Mouse (Mus musculus): ENCODE results near the gene Coa4. TPM values are rescaled to one million over a fixed set of nuclear protein-coding genes. Genes with fewer than 3 reads are reported as not detected.
"Not testable (repeated sequence)": the region's sequence is repeated elsewhere in the genome, so short reads cannot be mapped to it uniquely, and the experiment has no call there.

Coa4 gene
- polyA plus RNA-seq, 1 experiment from 2014 or later, result 15.5 TPM

DNA sequence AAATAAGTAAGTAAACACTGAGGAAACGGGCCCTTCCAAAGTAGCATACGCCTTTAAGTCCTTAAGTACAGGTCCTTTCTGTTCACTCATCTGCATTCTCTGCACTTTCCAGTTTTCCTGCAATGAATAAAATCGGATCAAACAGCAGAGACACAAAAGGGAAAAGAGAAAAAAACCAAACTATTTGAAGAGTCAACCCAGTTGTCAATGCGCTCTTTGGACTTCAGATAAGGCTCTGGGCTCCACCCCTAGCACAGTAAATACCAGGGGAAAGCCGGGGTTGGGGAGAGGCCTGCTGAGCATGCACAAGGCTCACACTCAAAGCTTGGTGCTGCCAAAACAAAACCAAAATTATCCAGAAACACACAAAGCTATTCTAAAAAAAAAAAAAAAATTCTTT lies 18.1 kb downstream of the Coa4 start:
- Histone ChIP-seq H3K4me1 (ENCODE audit: control insufficient read depth, insufficient read depth, low read length) (no peaks in the 10 kb centered on the region), H3K36me3 (replicated peaks; ENCODE audit: control insufficient read depth, insufficient read depth, low read depth, low read length) (no peaks in the 10 kb centered on the region), H3K27ac (replicated peaks; ENCODE audit: low read depth, low read length) (no peak overlapping the region), H3K4me3 (ENCODE audit: low read depth, low read length) (no peak overlapping the region), H3K4me2 (ENCODE audit: low read depth, low read length) (no peak overlapping the region), H3K9me3 (replicated peaks; ENCODE audit: control insufficient read depth, low read length) (no peaks in the 10 kb centered on the region), H3K27me3 (ENCODE audit: control insufficient read depth, insufficient read depth, low read length) (no peaks in the 10 kb centered on the region), H3K9ac (replicated peaks; ENCODE audit: low read length) (no peak overlapping the region)
- ATAC-seq (replicated peaks; ENCODE audit: insufficient number of reproducible peaks, low FRiP score, low TSS enrichment, low read depth) (no peak), DNase-seq (ENCODE audit: low spot score) (no peak)
- 67% methylated on average over 5 of the region's 5 CpGs for WGBS

DNA sequence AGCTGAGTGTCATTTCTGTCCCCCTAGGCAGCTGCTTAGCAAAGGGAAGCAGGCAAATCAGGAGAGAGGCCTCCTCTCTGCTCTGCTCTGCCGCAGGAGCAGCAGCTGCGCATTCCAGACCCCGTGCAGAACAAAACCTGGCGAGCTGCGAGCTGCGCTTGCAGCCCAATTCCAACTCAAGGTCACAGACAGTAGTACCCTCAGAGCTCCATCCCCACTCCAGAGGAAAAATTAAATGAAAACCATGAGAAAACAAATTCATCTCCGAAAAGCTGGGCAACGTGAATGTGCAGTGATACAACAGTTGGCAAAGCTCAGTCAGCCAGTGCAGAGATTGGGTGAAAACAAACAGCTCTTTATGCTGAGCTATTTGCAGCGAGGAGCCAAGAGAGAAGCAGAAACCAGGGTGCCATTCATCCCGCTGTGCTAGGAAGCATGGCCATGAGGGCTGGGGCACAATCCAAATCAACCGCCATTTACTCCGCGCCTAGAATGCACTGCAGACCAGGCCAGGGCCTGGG lies 18.6 kb downstream of the Coa4 start:
- no peaks in the 10 kb centered on the region for H3K27me3 ChIP-seq (ENCODE audit: control insufficient read depth, insufficient read depth, low read length)
- DNase-seq (ENCODE audit: low spot score) (peak; percentile 48), ATAC-seq (replicated peaks; ENCODE audit: insufficient number of reproducible peaks, low FRiP score, low TSS enrichment, low read depth) (peak; percentile 67; the same call in 1 of the 2 replicates)
- peak overlapping the region; percentile 43; the same call in 1 of the 2 replicates for H3K27ac ChIP-seq (replicated peaks; ENCODE audit: low read depth, low read length)
- peak overlapping the region; percentile 23; the same call in 1 of the 2 replicates for H3K9ac ChIP-seq (replicated peaks; ENCODE audit: low read length)
- no peaks in the 10 kb centered on the region for H3K9me3 ChIP-seq (replicated peaks; ENCODE audit: control insufficient read depth, low read length)
- H3K4me3 ChIP-seq (ENCODE audit: low read depth, low read length), result no peak overlapping the region
- H3K4me1 ChIP-seq (ENCODE audit: control insufficient read depth, insufficient read depth, low read length), result no peaks in the 10 kb centered on the region
- H3K4me2 ChIP-seq (ENCODE audit: low read depth, low read length), result no peak overlapping the region
- H3K36me3 ChIP-seq (replicated peaks; ENCODE audit: control insufficient read depth, insufficient read depth, low read depth, low read length), result no peaks in the 10 kb centered on the region
- 23% methylated on average over 13 of the region's 13 CpGs for WGBS

DNA sequence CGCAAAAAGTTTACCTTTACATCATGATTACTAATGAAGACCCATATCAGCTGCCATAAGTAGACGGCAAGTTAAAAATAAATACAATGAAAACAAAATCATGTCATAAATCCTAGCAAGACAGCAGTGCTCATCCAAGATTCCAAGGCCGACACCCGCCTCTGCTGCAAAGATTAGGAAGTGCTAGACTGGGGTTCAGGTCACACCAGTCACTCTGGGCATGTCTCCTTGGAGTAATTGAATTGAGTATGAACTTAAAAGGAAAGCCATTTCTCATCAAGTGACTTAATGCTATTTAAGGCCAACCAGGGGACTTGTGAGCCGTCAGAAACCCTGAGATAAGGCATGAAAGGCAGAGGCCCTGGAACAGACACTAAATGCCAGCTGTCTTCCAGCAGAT lies 20.4 kb downstream of the Coa4 start:
- ATAC-seq (replicated peaks; ENCODE audit: insufficient number of reproducible peaks, low FRiP score, low TSS enrichment, low read depth), result no peak
- WGBS, result 88% methylated on average over 5 of the region's 5 CpGs
- Histone ChIP-seq H3K4me1 (ENCODE audit: control insufficient read depth, insufficient read depth, low read length) (no peaks in the 10 kb centered on the region), H3K4me3 (ENCODE audit: low read depth, low read length) (no peak overlapping the region), H3K9ac (replicated peaks; ENCODE audit: low read length) (no peak overlapping the region), H3K36me3 (replicated peaks; ENCODE audit: control insufficient read depth, insufficient read depth, low read depth, low read length) (no peaks in the 10 kb centered on the region), H3K4me2 (ENCODE audit: low read depth, low read length) (no peak overlapping the region), H3K27ac (replicated peaks; ENCODE audit: low read depth, low read length) (no peak overlapping the region), H3K27me3 (ENCODE audit: control insufficient read depth, insufficient read depth, low read length) (no peaks in the 10 kb centered on the region), H3K9me3 (replicated peaks; ENCODE audit: control insufficient read depth, low read length) (no peaks in the 10 kb centered on the region)
- DNase-seq (ENCODE audit: low spot score), result no peak

DNA sequence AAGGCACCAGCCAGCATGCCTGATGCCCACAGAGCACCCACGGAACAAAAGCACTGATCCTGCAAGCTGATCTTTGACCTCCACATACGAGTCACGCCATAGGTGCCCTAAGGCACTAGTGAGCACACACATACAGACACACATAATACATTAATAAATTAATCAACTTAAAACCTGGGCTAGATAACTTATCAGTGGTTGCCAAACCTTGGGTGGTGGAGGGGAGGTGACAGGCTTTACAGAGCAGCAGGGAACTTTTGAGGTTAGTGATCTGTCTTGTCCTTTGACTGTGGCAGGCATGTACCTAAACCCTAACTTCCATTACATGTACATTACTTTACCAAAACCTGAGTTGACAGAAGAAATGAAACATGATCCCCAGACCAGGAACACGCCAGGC lies 22.5 kb downstream of the Coa4 start:
- no peak overlapping the region for H3K4me3 ChIP-seq (ENCODE audit: low read depth, low read length)
- no peak overlapping the region for H3K9ac ChIP-seq (replicated peaks; ENCODE audit: low read length)
- ATAC-seq (replicated peaks; ENCODE audit: insufficient number of reproducible peaks, low FRiP score, low TSS enrichment, low read depth), result no peak
- no peak overlapping the region for H3K4me2 ChIP-seq (ENCODE audit: low read depth, low read length)
- H3K4me1 ChIP-seq (ENCODE audit: control insufficient read depth, insufficient read depth, low read length), result no peaks in the 10 kb centered on the region
- 75% methylated on average over 4 of the region's 4 CpGs for WGBS
- H3K27me3 ChIP-seq (ENCODE audit: control insufficient read depth, insufficient read depth, low read length), result no peaks in the 10 kb centered on the region
- DNase-seq (ENCODE audit: low spot score), result no peak
- H3K36me3 ChIP-seq (replicated peaks; ENCODE audit: control insufficient read depth, insufficient read depth, low read depth, low read length), result no peaks in the 10 kb centered on the region
- H3K27ac ChIP-seq (replicated peaks; ENCODE audit: low read depth, low read length), result no peak overlapping the region
- H3K9me3 ChIP-seq (replicated peaks; ENCODE audit: control insufficient read depth, low read length), result no peaks in the 10 kb centered on the region

DNA sequence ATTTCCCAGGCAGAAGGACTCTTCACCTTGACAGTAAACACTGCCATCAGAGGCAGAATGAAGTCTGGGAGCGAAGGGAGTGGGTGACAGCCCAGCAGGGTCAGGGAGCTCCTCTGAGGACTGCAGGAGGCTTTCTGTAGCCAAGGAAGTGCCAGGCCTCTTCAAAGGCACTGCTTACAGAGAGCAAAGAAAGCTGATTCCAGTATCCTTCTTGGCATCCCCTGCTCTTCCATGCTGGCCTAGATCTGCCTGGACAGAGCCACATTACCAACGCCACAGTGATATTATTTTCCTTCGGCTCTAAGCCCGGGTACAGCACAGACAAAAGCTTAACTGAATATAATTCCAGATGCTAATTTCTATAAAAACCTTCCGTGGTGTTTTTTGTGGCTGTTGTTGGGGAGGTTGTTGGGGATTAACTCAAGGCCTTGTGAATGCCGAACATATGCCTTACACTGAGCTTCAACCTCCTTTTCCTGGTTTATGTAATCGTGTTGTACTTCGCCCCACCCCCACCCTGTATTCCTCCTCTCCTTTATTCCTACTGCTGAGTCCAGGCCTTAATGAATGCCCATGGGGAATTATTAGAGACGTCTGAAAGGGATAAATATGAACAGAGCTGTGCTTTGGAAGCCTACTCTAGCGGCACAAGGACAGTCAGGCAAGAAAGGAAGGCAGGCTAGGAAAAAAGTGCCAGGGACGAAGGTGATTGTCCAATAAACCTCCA lies 25.2 kb downstream of the Coa4 start:
- ATAC-seq (replicated peaks; ENCODE audit: insufficient number of reproducible peaks, low FRiP score, low TSS enrichment, low read depth) (no peak), DNase-seq (ENCODE audit: low spot score) (no peak)
- H3K9ac ChIP-seq (replicated peaks; ENCODE audit: low read length), result no peak overlapping the region
- 72% methylated on average over 11 of the region's 11 CpGs for WGBS
- no peaks in the 10 kb centered on the region for H3K4me1 ChIP-seq (ENCODE audit: control insufficient read depth, insufficient read depth, low read length)
- no peak overlapping the region for H3K27ac ChIP-seq (replicated peaks; ENCODE audit: low read depth, low read length)
- no peak overlapping the region for H3K4me2 ChIP-seq (ENCODE audit: low read depth, low read length)
- no peaks in the 10 kb centered on the region for H3K9me3 ChIP-seq (replicated peaks; ENCODE audit: control insufficient read depth, low read length)
- no peak overlapping the region for H3K4me3 ChIP-seq (ENCODE audit: low read depth, low read length)
- no peaks in the 10 kb centered on the region for H3K36me3 ChIP-seq (replicated peaks; ENCODE audit: control insufficient read depth, insufficient read depth, low read depth, low read length)
- no peaks in the 10 kb centered on the region for H3K27me3 ChIP-seq (ENCODE audit: control insufficient read depth, insufficient read depth, low read length)

DNA sequence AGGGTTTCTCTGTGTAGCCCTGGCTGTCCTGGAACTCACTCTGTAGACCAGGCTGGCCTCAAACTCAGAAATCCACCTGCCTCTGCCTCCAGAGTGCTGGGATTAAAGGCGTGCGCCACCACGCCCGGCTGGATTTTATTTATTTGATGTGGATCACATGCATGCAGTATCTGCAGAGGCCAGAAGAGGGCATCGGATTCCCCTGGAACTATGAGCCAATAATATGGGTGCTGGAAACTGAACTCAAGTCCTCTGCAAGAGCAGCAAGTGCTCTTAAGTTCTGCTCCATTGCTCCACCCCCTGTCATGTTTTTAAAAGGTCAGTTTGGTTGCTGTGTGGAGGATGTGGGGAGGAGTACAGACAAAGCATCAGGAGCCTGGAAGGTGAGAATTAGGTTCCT lies 30.4 kb downstream of the Coa4 start:
- H3K4me1 ChIP-seq (ENCODE audit: control insufficient read depth, insufficient read depth, low read length); H3K4me3 ChIP-seq (ENCODE audit: low read depth, low read length); H3K4me2 ChIP-seq (ENCODE audit: low read depth, low read length); H3K27ac ChIP-seq (replicated peaks; ENCODE audit: low read depth, low read length); H3K36me3 ChIP-seq (replicated peaks; ENCODE audit: control insufficient read depth, insufficient read depth, low read depth, low read length); H3K27me3 ChIP-seq (ENCODE audit: control insufficient read depth, insufficient read depth, low read length); ATAC-seq (replicated peaks; ENCODE audit: insufficient number of reproducible peaks, low FRiP score, low TSS enrichment, low read depth); DNase-seq (ENCODE audit: low spot score); H3K9ac ChIP-seq (replicated peaks; ENCODE audit: low read length); H3K9me3 ChIP-seq (replicated peaks; ENCODE audit: control insufficient read depth, low read length): not testable (repeated sequence)
- WGBS, result 72% methylated on average over 5 of the region's 5 CpGs

DNA sequence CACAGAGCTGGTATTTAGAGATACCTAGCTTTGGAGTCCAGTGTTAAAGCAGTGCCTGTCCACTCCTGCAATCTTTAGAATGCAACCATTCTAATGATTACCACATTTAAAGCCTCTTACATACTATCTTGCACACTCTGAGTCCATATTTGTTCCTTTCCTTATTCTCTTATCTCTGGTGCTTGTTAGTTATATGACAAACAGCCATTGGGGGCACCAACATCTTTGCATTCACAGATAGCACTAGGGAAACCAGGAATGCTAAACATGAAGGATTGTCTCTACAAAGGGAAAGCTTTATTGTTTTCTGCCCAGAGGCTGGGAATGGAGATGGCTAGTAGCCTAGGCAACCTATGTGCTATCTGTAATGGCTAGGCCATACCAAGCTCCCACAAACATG lies 33.0 kb downstream of the Coa4 start:
- ATAC-seq (replicated peaks; ENCODE audit: insufficient number of reproducible peaks, low FRiP score, low TSS enrichment, low read depth) (no peak), DNase-seq (ENCODE audit: low spot score) (no peak)
- Histone ChIP-seq H3K27ac (replicated peaks; ENCODE audit: low read depth, low read length) (no peak overlapping the region), H3K36me3 (replicated peaks; ENCODE audit: control insufficient read depth, insufficient read depth, low read depth, low read length) (no peaks in the 10 kb centered on the region), H3K4me1 (ENCODE audit: control insufficient read depth, insufficient read depth, low read length) (no peaks in the 10 kb centered on the region), H3K4me2 (ENCODE audit: low read depth, low read length) (no peak overlapping the region), H3K4me3 (ENCODE audit: low read depth, low read length) (no peak overlapping the region), H3K27me3 (ENCODE audit: control insufficient read depth, insufficient read depth, low read length) (no peaks in the 10 kb centered on the region), H3K9ac (replicated peaks; ENCODE audit: low read length) (no peak overlapping the region), H3K9me3 (replicated peaks; ENCODE audit: control insufficient read depth, low read length) (no peaks in the 10 kb centered on the region)

DNA sequence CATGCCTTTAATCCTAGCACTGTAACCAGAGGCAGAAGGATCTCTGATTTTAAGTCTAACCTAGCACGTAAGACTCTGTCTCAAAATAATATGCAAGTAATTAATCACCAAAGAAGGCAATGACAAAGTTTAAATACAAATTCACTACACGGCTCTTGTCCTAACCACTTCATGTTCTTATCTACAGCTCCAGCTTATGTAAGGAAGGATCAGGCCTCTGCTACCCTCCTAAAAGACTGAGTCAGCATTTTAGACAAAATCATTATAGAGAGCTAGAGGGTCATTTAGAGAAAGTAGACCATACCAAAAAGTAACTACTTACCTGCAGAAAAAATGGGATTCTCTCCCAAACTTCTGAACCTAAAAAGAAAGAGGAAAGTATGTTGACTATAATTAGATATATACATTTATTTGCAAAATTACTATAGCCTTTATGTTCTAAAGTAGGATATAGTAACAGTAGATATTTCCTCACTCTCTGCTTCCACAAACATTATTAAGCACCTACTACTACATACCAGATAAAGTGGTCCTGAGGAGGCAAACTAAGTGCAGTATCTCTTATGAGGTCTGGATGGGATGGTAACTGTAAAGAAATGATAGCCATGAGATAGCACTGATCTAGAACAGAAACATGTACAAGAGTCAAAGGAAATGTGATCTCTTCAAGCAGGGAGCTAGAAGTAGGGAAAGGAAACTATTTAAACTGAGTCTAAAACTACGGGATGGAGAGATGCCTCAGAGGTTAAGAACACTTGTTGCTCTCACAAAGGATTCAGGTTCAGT lies 34.3 kb downstream of the Coa4 start:
- H3K9ac ChIP-seq (replicated peaks; ENCODE audit: low read length), result no peak overlapping the region
- H3K27me3 ChIP-seq (ENCODE audit: control insufficient read depth, insufficient read depth, low read length), result no peaks in the 10 kb centered on the region
- no peaks in the 10 kb centered on the region for H3K36me3 ChIP-seq (replicated peaks; ENCODE audit: control insufficient read depth, insufficient read depth, low read depth, low read length)
- 85% methylated on average over 3 of the region's 3 CpGs for WGBS
- DNase-seq (ENCODE audit: low spot score) (no peak), ATAC-seq (replicated peaks; ENCODE audit: insufficient number of reproducible peaks, low FRiP score, low TSS enrichment, low read depth) (no peak)
- H3K4me3 ChIP-seq (ENCODE audit: low read depth, low read length), result no peak overlapping the region
- no peak overlapping the region for H3K4me2 ChIP-seq (ENCODE audit: low read depth, low read length)
- no peak overlapping the region for H3K27ac ChIP-seq (replicated peaks; ENCODE audit: low read depth, low read length)
- H3K4me1 ChIP-seq (ENCODE audit: control insufficient read depth, insufficient read depth, low read length), result no peaks in the 10 kb centered on the region
- H3K9me3 ChIP-seq (replicated peaks; ENCODE audit: control insufficient read depth, low read length), result no peaks in the 10 kb centered on the region
